Comparison of ENCODE assay signal across 18 mouse cellular contexts in genomic region chr5:51517440-51518187, GRCm38 (mm10). TPM values are rescaled to one million over a fixed set of nuclear protein-coding genes. Genes with fewer than 3 reads are reported as not detected.
DNase-seq lines count a peak whose midpoint lies in the region; ATAC-seq and TF ChIP-seq lines count a peak whose summit lies in the region.
"Had no signal": no experiment of that assay in that cellular context is flagged by ENCODE, and none has a peak within 500 bp of the region (broad histone marks: within the 10 kb centered on the region; RNA-seq: fewer than 3 reads in every experiment).

No protein-coding gene starts in this region.

- no peak overlapping the region for H3K4me3 ChIP-seq in heart, embryonic 13.5 days
- no peak overlapping the region for H3K4me3 ChIP-seq in heart, postnatal 0 days (ENCODE audit: low read depth, low read length)
- no peak overlapping the region for H3K4me3 ChIP-seq in intestine, embryonic 16.5 days (ENCODE audit: low read length)
- no peak overlapping the region for H3K4me3 ChIP-seq in limb, embryonic 13.5 days
- H3K4me3 ChIP-seq: embryonic facial prominence, embryonic 10.5 days; forebrain, embryonic 13.5 days; hindbrain, embryonic 13.5 days had no signal

- intact Hi-C loops in heart, postnatal 14 days (cut with DNase I), result no loop called here

- H3K36me3 ChIP-seq in heart, embryonic 13.5 days, result no peaks in the 10 kb centered on the region
- no peaks in the 10 kb centered on the region for H3K36me3 ChIP-seq in heart, postnatal 0 days (replicated peaks; ENCODE audit: control insufficient read depth, insufficient read depth, low read length)
- no peaks in the 10 kb centered on the region for H3K36me3 ChIP-seq in intestine, embryonic 16.5 days (ENCODE audit: control insufficient read depth, insufficient read depth, low read length)
- no peaks in the 10 kb centered on the region for H3K36me3 ChIP-seq in limb, embryonic 13.5 days
- H3K36me3 ChIP-seq: embryonic facial prominence, embryonic 10.5 days; hindbrain, embryonic 13.5 days had no signal

- TF ChIP-seq EP300 in heart, postnatal 0 days (IDR thresholded peaks at IDR 0.05; ENCODE audit: low read depth), result peak; percentile 86

- H3K9me3 ChIP-seq in heart, embryonic 13.5 days, result no peaks in the 10 kb centered on the region
- no peaks in the 10 kb centered on the region for H3K9me3 ChIP-seq in heart, postnatal 0 days (replicated peaks; ENCODE audit: control insufficient read depth, low read length)
- no peaks in the 10 kb centered on the region for H3K9me3 ChIP-seq in intestine, embryonic 16.5 days (ENCODE audit: control insufficient read depth, low read length)
- no peaks in the 10 kb centered on the region for H3K9me3 ChIP-seq in limb, embryonic 13.5 days
- H3K9me3 ChIP-seq: embryonic facial prominence, embryonic 10.5 days; forebrain, embryonic 13.5 days; hindbrain, embryonic 13.5 days had no signal

- peaks cover 36% of the 10 kb centered on the region for H3K4me1 ChIP-seq in heart, embryonic 13.5 days
- H3K4me1 ChIP-seq in heart, postnatal 0 days (ENCODE audit: control insufficient read depth, insufficient read depth), result peaks cover 21% of the 10 kb centered on the region
- no peaks in the 10 kb centered on the region for H3K4me1 ChIP-seq in intestine, embryonic 16.5 days (ENCODE audit: control insufficient read depth, insufficient read depth, low read length)
- peaks cover 8% of the 10 kb centered on the region for H3K4me1 ChIP-seq in limb, embryonic 13.5 days
- H3K4me1 ChIP-seq: embryonic facial prominence, embryonic 10.5 days; forebrain, embryonic 13.5 days; hindbrain, embryonic 13.5 days had no signal

- H3K4me2 ChIP-seq in heart, embryonic 13.5 days, result 0 out of 2 replicates have a peak overlapping the region, but pooled peaks have one; percentile 5
- H3K4me2 ChIP-seq in heart, postnatal 0 days (ENCODE audit: low read depth, low read length), result 0 out of 2 replicates have a peak overlapping the region, but pooled peaks have one; percentile 6
- H3K4me2 ChIP-seq in intestine, embryonic 16.5 days (ENCODE audit: low read depth, low read length), result no peak overlapping the region
- no peak overlapping the region for H3K4me2 ChIP-seq in limb, embryonic 13.5 days (replicated peaks)
- H3K4me2 ChIP-seq: forebrain, embryonic 13.5 days; hindbrain, embryonic 13.5 days had no signal

- WGBS in heart, embryonic 13.5 days, result 41% methylated on average over 6 of the region's 6 CpGs
- WGBS in heart, postnatal 0 days, result 24% methylated on average over 6 of the region's 6 CpGs
- 60% methylated on average over 6 of the region's 6 CpGs for WGBS in intestine, embryonic 16.5 days
- 37% methylated on average over 6 of the region's 6 CpGs for WGBS in limb, embryonic 13.5 days

- no peak for DNase-seq in heart, postnatal 4 days
- DNase-seq in heart, postnatal 0 days (ENCODE audit: low spot score), result peak; percentile 87
- no peak for DNase-seq in heart, postnatal 14 days
- no peak for DNase-seq in cerebellum, postnatal 25 days
- DNase-seq: adrenal gland, adult 2 months; adrenal gland, postnatal 25 days; cerebellum, adult 18-20 months; cerebellum, adult 9-11 months; forebrain, postnatal 0 days; gastrocnemius, postnatal 14 days; kidney, adult 8-10 months had no signal

- peak overlapping the region; percentile 85 for H3K27ac ChIP-seq in heart, embryonic 13.5 days (replicated peaks)
- H3K27ac ChIP-seq in heart, postnatal 0 days (ENCODE audit: low read depth), result peak overlapping the region; percentile 79
- no peak overlapping the region for H3K27ac ChIP-seq in intestine, embryonic 16.5 days (ENCODE audit: low read length)
- H3K27ac ChIP-seq in limb, embryonic 13.5 days, result no peak overlapping the region
- H3K27ac ChIP-seq: embryonic facial prominence, embryonic 10.5 days; forebrain, embryonic 13.5 days; hindbrain, embryonic 13.5 days; hindbrain, postnatal 0 days had no signal

- no peak overlapping the region for H3K9ac ChIP-seq in heart, embryonic 13.5 days
- no peak overlapping the region for H3K9ac ChIP-seq in heart, postnatal 0 days (replicated peaks; ENCODE audit: low read depth, low read length)
- no peak overlapping the region for H3K9ac ChIP-seq in intestine, embryonic 16.5 days (ENCODE audit: low read depth, low read length)
- H3K9ac ChIP-seq in limb, embryonic 13.5 days, result no peak overlapping the region
- H3K9ac ChIP-seq: forebrain, embryonic 13.5 days; forebrain, postnatal 0 days; hindbrain, embryonic 13.5 days had no signal

- peak; percentile 25; the same call in 1 of the 2 replicates for ATAC-seq in heart, embryonic 13.5 days (ENCODE audit: extremely low read depth, insufficient number of reproducible peaks, low FRiP score, low TSS enrichment)
- peak; percentile 77 for ATAC-seq in heart, postnatal 0 days (ENCODE audit: insufficient read depth, low read depth)
- ATAC-seq in intestine, embryonic 16.5 days, result peak; percentile 56; the same call in 1 of the 2 replicates
- peak; percentile 79 for ATAC-seq in limb, embryonic 13.5 days (ENCODE audit: low FRiP score, low read depth)
- ATAC-seq: forebrain, embryonic 13.5 days; forebrain, postnatal 0 days; hindbrain, postnatal 0 days had no signal

- no peak for TF ChIP-seq CTCF in heart, postnatal 0 days (IDR thresholded peaks at IDR 0.05; ENCODE audit: low read depth)

- H3K27me3 ChIP-seq in heart, embryonic 13.5 days (replicated peaks), result no peaks in the 10 kb centered on the region
- H3K27me3 ChIP-seq in heart, postnatal 0 days (ENCODE audit: control insufficient read depth, insufficient read depth, low read length), result no peaks in the 10 kb centered on the region
- H3K27me3 ChIP-seq in intestine, embryonic 16.5 days (replicated peaks; ENCODE audit: control insufficient read depth, insufficient read depth, low read length), result no peaks in the 10 kb centered on the region
- 0 out of 2 replicates have a peak, but pooled peaks cover 3% of the 10 kb centered on the region for H3K27me3 ChIP-seq in limb, embryonic 13.5 days
- H3K27me3 ChIP-seq: forebrain, embryonic 13.5 days; hindbrain, embryonic 13.5 days had no signal

RNA-seq across cellular contexts. Expression of gene Ppargc1a, which starts 49.9 kb away (rescaled TPM):
- polyA plus RNA-seq in heart, embryonic 13.5 days (2015; fragmentation: Nextera tagmentation; extraction: Ambion mirVana), result 44.7 and 50.0 TPM in 2 replicates
- 100 to 1,000 TPM; 132 to 141 TPM for total RNA-seq in heart, postnatal 4 days (2021)
- 50.8 and 69.1 TPM in 2 replicates for total RNA-seq in heart, postnatal 0 days (2014; rRNA removed; ENCODE audit: low replicate concordance)
- polyA plus RNA-seq in heart, postnatal 0 days (2015; fragmentation: Nextera tagmentation; extraction: Ambion mirVana), result 51.8 and 61.4 TPM in 2 replicates
- 100 to 1,000 TPM; 120 to 159 TPM for total RNA-seq in heart, postnatal 14 days (2021)
- polyA plus RNA-seq in intestine, embryonic 16.5 days (2015; fragmentation: Nextera tagmentation; extraction: Ambion mirVana), result 8.9 and 10.5 TPM in 2 replicates
- polyA plus RNA-seq in limb, embryonic 13.5 days (2015; fragmentation: Nextera tagmentation; extraction: Ambion mirVana), result 2.6 and 3.4 TPM in 2 replicates

Comparison
In these comparisons a context has a peak if more than half of its experiments do, and no peak if none do; other contexts are left out.
1. ATAC-seq: peak in every context shown above with its lines; median percentile 79 in limb, embryonic 13.5 days; 77 in heart, postnatal 0 days; 56 in intestine, embryonic 16.5 days; 25 in heart, embryonic 13.5 days.
2. H3K27ac ChIP-seq: peak in heart, embryonic 13.5 days (single experiment) and heart, postnatal 0 days (single experiment); none in intestine, embryonic 16.5 days (single experiment) and limb, embryonic 13.5 days (single experiment).
3. H3K4me2 ChIP-seq: peak in heart, embryonic 13.5 days (single experiment) and heart, postnatal 0 days (single experiment); none in intestine, embryonic 16.5 days (single experiment) and limb, embryonic 13.5 days (single experiment).